Mouse (Mus musculus) cerebellum, adult 9-11 months (tissue): ENCODE measurements at regions not wholly inside any gene's neighbourhood (a gene's known extent, or its start where the extent isn't known, plus 50 kb on each side); places are given as distances from the start of the nearest gene placed in this dataset.
"Not testable (repeated sequence)": the region's sequence is repeated elsewhere in the genome, so short reads cannot be mapped to it uniquely, and the experiment has no call there.

Source experiments
- DNase-seq: peaks from one replicate; pipeline ENCODE4 v3.0.0; 2022

- DNase-seq, result no peak
Measured at GRCm38 (mm10) chr7:61615156-61615555, 731.2 kb upstream of the Ndn start.

GRCm38 (mm10) chr7:61644893-61645545, 701.4 kb upstream of the Ndn start:
- no peak for DNase-seq

- DNase-seq, result no peak
Measured at GRCm38 (mm10) chr7:61658086-61658485, 688.3 kb upstream of the Ndn start.

- no peak for DNase-seq
Measured at GRCm38 (mm10) chr7:61683080-61683479, 663.3 kb upstream of the Ndn start.

GRCm38 (mm10) chr7:61685052-61685655, 661.2 kb upstream of the Ndn start:
- no peak for DNase-seq

GRCm38 (mm10) chr7:61726149-61726548, 620.2 kb upstream of the Ndn start:
- DNase-seq, result no peak

- no peak for DNase-seq
Measured at GRCm38 (mm10) chr7:61737511-61737910, 608.9 kb upstream of the Ndn start.

GRCm38 (mm10) chr7:61739336-61739735, 607.0 kb upstream of the Ndn start:
- not testable (repeated sequence) for DNase-seq

- DNase-seq, result no peak
Measured at GRCm38 (mm10) chr7:61769826-61770225, 576.5 kb upstream of the Ndn start.

GRCm38 (mm10) chr7:61790113-61790796, 556.1 kb upstream of the Ndn start:
- no peak for DNase-seq

GRCm38 (mm10) chr7:61836827-61837226, 509.5 kb upstream of the Ndn start:
- DNase-seq, result no peak

- peak; percentile 27 for DNase-seq
Measured at GRCm38 (mm10) chr7:61837240-61837639, 509.1 kb upstream of the Ndn start.

- DNase-seq, result no peak
Measured at GRCm38 (mm10) chr7:61851949-61852348, 494.4 kb upstream of the Ndn start.

- DNase-seq, result no peak
Measured at GRCm38 (mm10) chr7:61864517-61864916, 481.9 kb upstream of the Ndn start.

- DNase-seq, result no peak
Measured at GRCm38 (mm10) chr7:61866376-61866775, 480.0 kb upstream of the Ndn start.

- DNase-seq, result no peak
Measured at GRCm38 (mm10) chr7:61876220-61876619, 470.1 kb upstream of the Ndn start.

- peak; percentile 77 for DNase-seq
Measured at GRCm38 (mm10) chr7:61877311-61878065, 468.9 kb upstream of the Ndn start.

GRCm38 (mm10) chr7:61878095-61878494, 468.3 kb upstream of the Ndn start:
- DNase-seq, result no peak

GRCm38 (mm10) chr7:61878585-61878984, 467.8 kb upstream of the Ndn start:
- no peak for DNase-seq
